Mouse (Mus musculus): ENCODE data around the gene Ephb4. TPM values are rescaled to one million over a fixed set of nuclear protein-coding genes. Genes with fewer than 3 reads are reported as not detected.

Ephb4 gene
- polyA plus RNA-seq, 1 experiment from 2014 or later, result 10.8 TPM

DNA sequence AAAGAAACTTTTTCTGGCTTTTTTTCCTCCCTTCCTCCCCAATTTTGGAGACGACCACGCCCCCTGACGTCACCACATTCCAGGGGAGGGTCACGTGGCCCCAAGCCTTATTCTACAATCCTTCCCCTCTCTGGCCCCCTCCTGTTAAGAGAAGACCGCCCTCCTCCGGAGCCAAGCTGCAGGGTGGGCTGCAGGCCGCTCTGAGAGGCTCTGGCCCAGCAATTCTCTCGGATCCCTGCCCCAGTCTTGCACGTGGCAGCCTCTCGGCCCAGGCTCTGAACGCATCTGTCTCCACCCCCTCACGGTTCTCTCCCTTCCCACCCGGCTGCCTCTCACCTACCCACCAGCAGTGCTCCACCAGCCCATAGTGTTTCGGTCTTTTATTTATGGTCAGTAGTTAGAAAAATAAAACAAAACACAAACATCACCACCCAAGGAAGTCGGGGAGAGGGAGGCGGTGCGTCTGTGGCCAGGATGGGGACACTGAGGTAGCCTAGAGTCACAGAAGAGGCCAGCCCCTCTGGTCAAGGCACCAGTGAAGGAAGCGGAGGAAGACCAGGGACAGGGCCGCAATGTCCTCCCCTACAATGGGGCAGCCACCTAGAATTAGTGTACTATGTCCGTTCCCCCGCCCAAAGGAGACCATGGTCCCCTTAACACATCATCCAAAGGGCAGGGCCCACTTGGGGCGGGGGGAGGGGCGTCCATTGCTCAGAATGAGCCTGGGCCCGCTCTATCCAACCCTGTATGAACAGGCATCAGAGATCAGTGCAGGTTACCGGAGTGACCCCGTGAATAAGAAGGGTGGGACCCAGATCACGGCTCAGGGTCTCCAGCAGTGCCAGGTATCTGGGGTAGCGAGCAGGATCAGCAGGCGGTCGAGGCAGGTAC is 35.5 kb upstream of the Ephb4 start, which contains the start of gene Trip6:
Trip6 (minus strand) TSS at position 212 of the 891 bp plus-strand sequence.
- peak within 1 kb of the TSS; percentile 43 for H3K4me3 ChIP-seq
- H3K9ac ChIP-seq, result peak within 1 kb of the TSS; percentile 75
- H3K4me2 ChIP-seq, result peak within 1 kb of the TSS; percentile 60
- peak within 1 kb of the TSS; percentile 79 for H3K27ac ChIP-seq (replicated peaks)
- H3K27me3 ChIP-seq, result no peaks in the 10 kb centered on the region
- 16% methylated on average over 30 of the region's 30 CpGs for WGBS
- H3K36me3 ChIP-seq, result peaks cover 57% of the 10 kb centered on the region
- H3K9me3 ChIP-seq, result no peaks in the 10 kb centered on the region
- peaks cover 37% of the 10 kb centered on the region for H3K4me1 ChIP-seq (replicated peaks)
- peak; percentile 88 for ATAC-seq (ENCODE audit: low read depth)

DNA sequence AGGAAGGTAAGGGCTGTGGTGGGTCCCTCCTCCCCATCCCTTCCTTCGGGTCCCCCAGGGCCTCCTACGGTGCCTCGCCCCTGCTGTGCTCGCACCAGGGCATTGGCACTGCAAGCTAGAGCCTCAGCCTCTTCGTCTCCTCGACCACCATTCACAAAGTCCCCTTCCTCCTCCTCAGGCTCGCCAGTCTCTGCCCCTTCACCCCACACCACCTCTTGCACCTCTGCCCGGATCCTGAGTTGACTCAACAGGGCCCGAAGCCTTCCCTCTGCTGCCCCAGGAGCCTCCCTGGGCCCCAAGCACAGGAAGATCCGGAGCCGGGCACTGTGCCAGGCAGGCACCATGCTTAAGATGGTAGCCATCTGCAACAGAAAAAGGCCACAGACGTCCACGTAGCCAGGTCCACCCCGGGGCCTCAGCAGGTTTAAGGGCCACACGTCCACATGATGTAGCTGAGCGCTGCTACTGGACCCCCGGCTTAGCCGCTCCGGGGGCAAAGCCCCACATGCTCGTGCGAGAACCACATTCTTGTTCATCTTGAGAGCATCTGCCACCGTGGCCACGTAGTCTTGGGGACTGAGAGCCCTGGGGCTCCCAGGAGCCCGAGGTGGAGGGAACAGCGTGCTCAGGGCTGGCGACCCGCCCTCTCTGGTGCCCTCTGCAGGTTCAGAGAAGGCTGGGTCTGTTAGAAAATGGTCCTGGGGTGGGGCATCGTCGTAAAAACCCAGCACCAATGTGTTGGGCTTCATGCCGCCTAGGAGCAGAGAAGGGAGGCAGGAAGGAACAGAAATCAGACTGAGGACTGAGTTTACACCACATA is 34.6 kb upstream of the Ephb4 start:
- H3K4me1 ChIP-seq (replicated peaks), result peaks cover 37% of the 10 kb centered on the region
- peak overlapping the region; percentile 79 for H3K27ac ChIP-seq (replicated peaks)
- WGBS, result 33% methylated on average over 30 of the region's 30 CpGs
- peak overlapping the region; percentile 60 for H3K4me2 ChIP-seq
- 0 out of 2 replicates have a peak, but pooled peaks have one; percentile 11 for ATAC-seq (ENCODE audit: low read depth)
- peaks cover 57% of the 10 kb centered on the region for H3K36me3 ChIP-seq
- no peak overlapping the region for H3K4me3 ChIP-seq
- peak overlapping the region; percentile 75; the same call in 1 of the 2 replicates for H3K9ac ChIP-seq
- H3K9me3 ChIP-seq, result no peaks in the 10 kb centered on the region
- H3K27me3 ChIP-seq, result no peaks in the 10 kb centered on the region

DNA sequence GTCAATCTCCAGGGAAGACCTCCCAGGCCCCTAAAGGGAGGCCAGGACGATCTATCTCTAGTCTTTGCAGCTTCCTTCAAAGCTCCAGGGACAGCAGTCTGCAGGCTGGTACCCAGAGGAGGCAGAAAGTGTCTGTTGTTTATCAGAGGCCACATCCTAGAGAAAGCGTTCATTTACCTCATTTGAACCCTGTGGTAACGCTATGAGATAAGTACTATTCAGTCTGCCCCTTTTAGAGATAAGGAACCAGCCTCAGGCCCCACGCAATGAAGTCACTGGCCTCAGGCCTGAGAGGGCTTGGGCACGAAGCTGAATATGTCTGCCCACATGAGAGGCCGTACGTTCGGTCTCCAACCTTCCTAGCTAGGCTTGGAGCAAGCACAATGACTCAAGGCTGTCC is 32.5 kb upstream of the Ephb4 start:
- H3K4me2 ChIP-seq, result no peak overlapping the region
- no peak overlapping the region for H3K9ac ChIP-seq
- no peaks in the 10 kb centered on the region for H3K27me3 ChIP-seq
- H3K9me3 ChIP-seq, result no peaks in the 10 kb centered on the region
- H3K36me3 ChIP-seq, result peaks cover 61% of the 10 kb centered on the region
- no peak overlapping the region for H3K4me3 ChIP-seq
- no peak for ATAC-seq (ENCODE audit: low read depth)
- 91% methylated on average over 8 of the region's 8 CpGs for WGBS
- H3K27ac ChIP-seq (replicated peaks), result no peak overlapping the region
- peaks cover 32% of the 10 kb centered on the region for H3K4me1 ChIP-seq (replicated peaks)

DNA sequence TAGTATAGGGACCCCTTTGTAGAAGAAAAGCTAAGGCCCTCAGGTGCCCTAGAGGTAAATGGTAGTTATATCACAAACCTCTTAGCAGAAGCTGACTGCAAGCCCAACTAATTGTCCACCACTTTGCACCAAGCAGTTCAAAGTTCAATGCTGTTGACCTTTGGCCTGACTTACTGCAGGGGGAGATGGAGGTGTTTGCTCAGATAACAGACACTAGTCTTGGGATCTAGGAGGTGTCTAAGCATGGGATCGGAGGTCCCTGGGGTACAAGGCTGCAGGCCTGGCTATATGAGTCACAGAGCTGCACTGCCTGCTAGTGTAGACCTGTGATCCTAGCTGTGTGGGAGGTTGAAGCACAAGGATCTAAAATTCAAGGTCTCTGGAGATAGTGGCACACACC is 31.3 kb upstream of the Ephb4 start:
- Histone ChIP-seq H3K4me2 (no peak overlapping the region), H3K4me1 (replicated peaks) (peaks cover 20% of the 10 kb centered on the region), H3K4me3 (no peak overlapping the region), H3K27me3 (no peaks in the 10 kb centered on the region), H3K36me3 (peaks cover 73% of the 10 kb centered on the region), H3K9me3 (no peaks in the 10 kb centered on the region), H3K27ac (replicated peaks) (no peak overlapping the region), H3K9ac (no peak overlapping the region)
- ATAC-seq (ENCODE audit: low read depth), result no peak
- WGBS, result 100% methylated on average over 1 of the region's 1 CpGs

DNA sequence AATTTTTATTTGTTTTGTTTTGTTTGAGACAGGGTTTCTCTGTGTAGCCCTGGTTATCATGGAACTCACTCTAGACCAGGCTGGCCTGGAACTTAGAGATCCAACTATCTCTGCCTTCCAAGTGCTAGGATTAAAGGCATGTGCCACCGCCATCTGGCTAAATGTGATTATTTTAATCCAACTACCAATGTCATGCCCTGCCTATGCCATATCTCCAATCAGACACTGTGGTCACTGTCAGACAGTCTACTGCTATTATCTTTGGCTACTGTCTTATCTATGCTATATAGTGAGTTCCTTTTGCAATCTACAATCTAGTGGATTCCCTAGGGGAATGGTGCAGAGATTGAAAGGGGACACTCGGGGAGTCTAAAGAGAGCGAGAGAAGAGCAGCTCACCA is 28.9 kb upstream of the Ephb4 start:
- Histone ChIP-seq H3K36me3 (peaks cover 86% of the 10 kb centered on the region), H3K27me3 (no peaks in the 10 kb centered on the region), H3K4me1 (replicated peaks) (no peaks in the 10 kb centered on the region), H3K27ac (replicated peaks) (no peak overlapping the region), H3K4me2 (no peak overlapping the region), H3K9ac (no peak overlapping the region), H3K4me3 (no peak overlapping the region), H3K9me3 (no peaks in the 10 kb centered on the region)
- ATAC-seq (ENCODE audit: low read depth), result no peak
- WGBS, result 100% methylated on average over 3 of the region's 3 CpGs

DNA sequence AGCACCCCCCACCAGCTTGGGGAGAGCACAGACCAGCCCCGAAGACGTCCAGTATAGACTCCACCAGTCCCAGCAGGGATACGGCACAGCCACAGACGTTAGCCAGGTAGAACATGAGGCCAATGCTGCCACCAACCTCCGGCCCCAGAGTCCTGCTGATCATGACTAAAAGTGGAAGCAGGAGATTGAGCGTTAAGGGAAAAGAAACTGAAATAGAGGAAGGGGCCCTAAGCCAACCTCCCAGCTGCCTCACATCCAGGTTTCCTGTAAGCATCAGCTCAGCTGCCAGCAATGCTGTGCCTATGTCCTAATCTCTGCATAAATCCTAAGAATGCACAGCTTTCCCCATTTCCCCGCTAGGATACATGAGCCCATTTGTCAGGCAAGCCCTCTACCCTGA is 19.0 kb upstream of the Ephb4 start:
- Histone ChIP-seq H3K4me1 (replicated peaks) (peaks cover 25% of the 10 kb centered on the region), H3K27me3 (no peaks in the 10 kb centered on the region), H3K27ac (replicated peaks) (no peak overlapping the region), H3K4me2 (no peak overlapping the region), H3K9ac (no peak overlapping the region), H3K9me3 (no peaks in the 10 kb centered on the region), H3K36me3 (peaks cover 25% of the 10 kb centered on the region), H3K4me3 (no peak overlapping the region)
- 92% methylated on average over 7 of the region's 7 CpGs for WGBS
- ATAC-seq (ENCODE audit: low read depth), result no peak

DNA sequence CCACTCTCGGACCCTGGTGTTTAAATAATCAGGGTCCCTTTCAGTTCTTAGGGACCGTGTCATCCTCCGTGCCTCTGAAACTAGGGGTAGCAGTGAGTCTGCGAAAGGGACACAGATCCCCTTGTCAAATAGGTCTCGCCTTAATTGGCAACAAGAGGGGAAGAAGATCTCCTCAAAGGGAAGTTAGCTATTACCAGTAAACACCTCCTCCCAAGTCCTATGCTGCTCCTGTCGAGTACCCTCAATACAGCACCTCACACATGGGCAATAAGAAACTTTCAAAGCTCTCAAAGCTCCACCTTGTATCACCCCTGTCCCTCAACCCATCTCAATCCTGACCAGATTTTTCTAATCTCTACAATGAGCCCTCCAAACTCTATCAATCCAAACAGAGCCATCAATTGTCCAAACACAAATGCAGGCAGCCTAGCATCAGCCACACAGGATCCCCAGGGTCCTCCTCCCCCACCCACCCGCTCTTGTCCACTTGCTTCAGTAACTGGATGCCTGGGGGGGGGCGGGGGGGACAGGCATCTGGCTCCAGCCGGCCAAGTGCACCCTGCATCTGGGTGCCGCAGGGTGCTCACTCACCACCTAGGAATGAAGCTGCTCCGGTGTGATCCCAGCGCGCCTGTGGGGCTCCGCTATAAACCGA is 16.9 kb upstream of the Ephb4 start:
- H3K27ac ChIP-seq (replicated peaks), result peak overlapping the region; percentile 79
- H3K4me1 ChIP-seq (replicated peaks), result peaks cover 31% of the 10 kb centered on the region
- no peaks in the 10 kb centered on the region for H3K9me3 ChIP-seq
- H3K9ac ChIP-seq, result peak overlapping the region; percentile 87
- H3K27me3 ChIP-seq, result no peaks in the 10 kb centered on the region; the same call in 1 of the 2 replicates
- peak overlapping the region; percentile 65 for H3K4me3 ChIP-seq
- H3K4me2 ChIP-seq, result peak overlapping the region; percentile 92
- ATAC-seq (ENCODE audit: low read depth), result peak; percentile 32
- WGBS, result 12% methylated on average over 15 of the region's 15 CpGs
- peaks cover 5% of the 10 kb centered on the region; the same call in 1 of the 2 replicates for H3K36me3 ChIP-seq

DNA sequence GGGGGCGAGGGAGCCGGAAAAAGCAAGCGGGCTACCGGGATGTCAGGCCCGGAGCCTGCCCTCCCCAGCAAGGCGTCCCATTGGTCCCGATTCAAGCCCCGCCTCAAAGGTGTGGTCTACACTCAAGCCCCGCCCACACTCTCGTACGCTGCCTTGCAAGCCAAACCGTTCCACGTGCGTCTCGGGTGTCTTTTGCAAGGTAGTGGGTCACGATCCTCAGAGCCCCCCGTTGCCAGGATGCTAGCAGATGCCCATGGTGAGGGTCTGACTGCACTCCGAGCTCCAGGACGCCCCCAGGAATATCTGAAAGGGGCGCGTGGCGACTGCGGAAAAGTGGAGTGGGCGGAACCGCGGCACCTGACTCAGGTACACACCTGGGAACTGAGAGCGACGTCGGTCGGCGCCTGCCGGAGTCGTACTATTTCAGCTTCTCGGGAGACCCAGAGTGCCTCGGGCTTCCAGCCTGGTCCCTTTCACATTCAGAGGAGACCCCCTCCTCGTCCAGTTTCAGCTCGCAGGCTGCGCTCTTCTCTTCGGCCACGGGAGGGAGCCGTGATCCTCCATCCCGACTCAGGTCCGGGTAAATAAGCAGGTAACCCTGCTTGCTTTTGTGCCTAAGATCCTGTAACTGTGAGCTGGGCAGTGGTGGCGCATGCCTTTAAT is 16.3 kb upstream of the Ephb4 start, which contains the start of gene Slc12a9:
Slc12a9 (minus strand) TSS at position 86 of the 663 bp plus-strand sequence.
- ATAC-seq (ENCODE audit: low read depth), result peak; percentile 92
- Histone ChIP-seq H3K36me3 (no peaks in the 10 kb centered on the region; the same call in 1 of the 2 replicates), H3K4me1 (replicated peaks) (peaks cover 33% of the 10 kb centered on the region), H3K4me3 (peak within 1 kb of the TSS; percentile 65), H3K27ac (replicated peaks) (peak within 1 kb of the TSS; percentile 79), H3K9me3 (no peaks in the 10 kb centered on the region), H3K4me2 (peak within 1 kb of the TSS; percentile 92), H3K27me3 (no peaks in the 10 kb centered on the region; the same call in 1 of the 2 replicates), H3K9ac (peak within 1 kb of the TSS; percentile 87)
- WGBS, result under 1% methylated on average over 44 of the region's 44 CpGs

DNA sequence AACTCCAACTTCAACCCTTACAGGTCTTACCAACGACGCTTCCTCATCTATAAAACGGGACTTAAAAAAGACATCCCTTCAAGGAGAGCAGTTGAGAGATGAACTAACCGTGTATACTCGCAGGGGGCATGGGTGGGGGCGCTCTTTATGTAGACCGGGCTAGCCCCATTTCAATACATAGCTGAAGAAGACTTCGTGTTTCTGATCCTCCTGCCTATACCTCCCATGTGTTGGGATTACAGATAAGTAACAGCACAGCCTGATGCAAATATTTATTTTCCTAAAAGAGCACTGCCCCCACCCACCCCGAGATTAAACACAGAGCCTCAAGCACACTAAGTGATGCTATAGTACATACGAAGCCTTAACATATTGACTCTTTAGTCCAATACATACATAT is 15.6 kb upstream of the Ephb4 start:
- peak overlapping the region; percentile 92 for H3K4me2 ChIP-seq
- H3K4me1 ChIP-seq (replicated peaks), result peaks cover 40% of the 10 kb centered on the region
- peak overlapping the region; percentile 65 for H3K4me3 ChIP-seq
- H3K27me3 ChIP-seq, result no peaks in the 10 kb centered on the region; the same call in 1 of the 2 replicates
- no peak overlapping the region for H3K27ac ChIP-seq (replicated peaks)
- H3K9ac ChIP-seq, result no peak overlapping the region
- ATAC-seq (ENCODE audit: low read depth), result no peak
- no peaks in the 10 kb centered on the region for H3K9me3 ChIP-seq
- no peaks in the 10 kb centered on the region; the same call in 1 of the 2 replicates for H3K36me3 ChIP-seq
- 55% methylated on average over 10 of the region's 10 CpGs for WGBS

DNA sequence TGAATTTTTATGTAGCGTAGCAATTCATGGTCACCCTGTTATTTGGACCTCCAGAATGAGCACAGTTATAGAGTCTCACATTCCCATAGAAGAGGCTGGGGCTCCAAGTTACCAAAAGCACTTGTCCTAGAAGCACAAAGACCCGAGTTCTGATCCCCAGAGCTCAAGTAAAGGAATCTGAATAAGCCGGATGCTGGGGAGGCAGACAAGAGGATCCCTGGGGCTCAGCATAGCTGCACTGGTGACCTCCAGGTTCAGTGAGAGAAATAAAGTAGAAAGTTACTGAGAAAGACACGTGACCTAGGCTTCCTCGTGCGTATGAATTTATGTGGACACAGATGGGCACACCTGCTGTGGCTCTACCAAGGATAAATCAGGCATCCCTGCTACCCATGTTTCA is 14.8 kb upstream of the Ephb4 start:
- H3K9ac ChIP-seq, result no peak overlapping the region
- ATAC-seq (ENCODE audit: low read depth), result no peak
- 76% methylated on average over 6 of the region's 6 CpGs for WGBS

DNA sequence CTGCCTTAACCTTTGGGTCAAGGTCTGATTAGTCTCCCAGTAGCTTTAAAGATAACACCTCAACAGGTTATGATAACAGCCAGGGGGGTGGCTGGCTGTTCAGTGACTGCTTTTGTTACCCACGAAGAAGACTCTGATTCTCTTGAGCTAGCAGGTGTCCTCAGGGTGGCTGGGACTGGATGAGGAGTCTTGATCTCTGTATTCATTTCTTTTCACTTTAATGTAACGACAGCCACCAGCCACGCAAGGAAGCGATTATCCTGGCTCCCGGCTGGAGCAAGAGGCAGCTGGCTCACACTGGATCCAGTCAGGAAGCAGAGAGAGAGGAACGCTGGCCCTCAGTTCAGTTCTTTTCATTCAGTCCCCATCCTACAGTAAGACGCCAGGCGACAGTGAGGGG is 12.7 kb upstream of the Ephb4 start:
- H3K9ac ChIP-seq, result no peak overlapping the region

More for the DNA sequence above, 14.8 kb upstream of the Ephb4 start:
- H3K4me2 ChIP-seq, result no peak overlapping the region
- no peak overlapping the region for H3K4me3 ChIP-seq
- no peaks in the 10 kb centered on the region; the same call in 1 of the 2 replicates for H3K27me3 ChIP-seq
- no peaks in the 10 kb centered on the region for H3K36me3 ChIP-seq
- no peaks in the 10 kb centered on the region for H3K9me3 ChIP-seq
- H3K4me1 ChIP-seq (replicated peaks), result peaks cover 48% of the 10 kb centered on the region
- H3K27ac ChIP-seq (replicated peaks), result no peak overlapping the region

More for the DNA sequence above, 12.7 kb upstream of the Ephb4 start:
- peaks cover 45% of the 10 kb centered on the region for H3K4me1 ChIP-seq (replicated peaks)
- no peak overlapping the region for H3K27ac ChIP-seq (replicated peaks)
- no peak overlapping the region for H3K4me2 ChIP-seq
- no peak overlapping the region for H3K4me3 ChIP-seq
- ATAC-seq (ENCODE audit: low read depth), result no peak
- WGBS, result 66% methylated on average over 8 of the region's 8 CpGs
- H3K27me3 ChIP-seq, result no peaks in the 10 kb centered on the region; the same call in 1 of the 2 replicates
- H3K36me3 ChIP-seq, result no peaks in the 10 kb centered on the region
- no peaks in the 10 kb centered on the region for H3K9me3 ChIP-seq

All from neural tube, embryonic 13.5 days (tissue).